Mouse (Mus musculus): ENCODE data around the gene Fam184b. TPM values are rescaled to one million over a fixed set of nuclear protein-coding genes. Genes with fewer than 3 reads are reported as not detected.
A peak's percentile ranks its signal among the peaks of the same experiment; 100 is the strongest.
"Not testable (repeated sequence)": the region's sequence is repeated elsewhere in the genome, so short reads cannot be mapped to it uniquely, and the experiment has no call there.

Gene Fam184b
- total RNA-seq (2015) (0.36 TPM in 1 of 2 replicates, not detected in the other), total RNA-seq (2017) (not detected in 2 replicates)

DNA sequence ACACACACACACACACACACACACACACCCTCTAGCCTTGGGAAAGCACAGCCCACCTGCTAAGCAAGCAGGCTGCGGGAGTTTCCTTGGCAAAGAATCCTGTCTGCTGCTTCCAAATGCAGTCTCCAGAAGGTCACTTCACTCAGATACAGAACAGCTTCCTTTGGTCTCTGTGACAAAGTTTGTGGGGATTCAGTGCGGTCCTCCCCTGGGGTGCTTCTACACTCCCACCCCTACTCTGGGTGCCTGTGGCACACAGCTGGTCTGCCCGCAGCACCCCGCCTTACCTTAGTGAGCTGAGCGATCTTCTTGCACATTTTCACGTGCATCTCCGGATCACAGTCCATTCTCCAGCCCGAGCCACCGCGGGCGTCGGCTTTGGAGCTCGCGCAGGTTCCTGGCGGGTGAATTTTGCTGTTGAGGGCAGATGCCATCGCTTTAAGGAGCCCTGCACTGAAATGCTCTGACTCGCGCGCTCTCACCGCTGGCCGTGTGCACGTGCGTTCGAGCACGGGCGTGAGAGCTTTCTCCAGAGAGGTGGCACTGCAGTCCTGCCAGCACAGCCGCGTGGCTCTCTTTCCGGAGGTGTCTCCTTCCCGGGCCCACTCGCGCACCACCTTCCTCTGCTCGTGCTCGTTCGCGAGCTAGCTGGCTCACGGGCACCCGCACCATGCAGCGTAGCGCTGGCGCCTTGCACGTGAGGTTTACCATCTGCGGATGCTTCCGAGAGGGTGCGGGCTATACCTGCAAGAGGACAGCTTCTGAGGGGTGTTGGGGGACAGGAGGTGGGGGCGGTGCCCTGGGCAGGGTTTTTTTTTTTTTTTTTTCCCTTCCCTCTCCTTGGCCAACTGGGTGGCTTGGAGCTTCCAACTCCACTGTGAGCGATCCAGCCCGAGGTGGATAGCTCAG lies at the start of gene Fam184b:
Gene Fam184b (minus strand): TSS at position 809 of the 909 bp plus-strand sequence.
- ATAC-seq (ENCODE audit: poor library complexity, severe bottlenecking), result peak; percentile 43; the same call in 1 of the 2 replicates

DNA sequence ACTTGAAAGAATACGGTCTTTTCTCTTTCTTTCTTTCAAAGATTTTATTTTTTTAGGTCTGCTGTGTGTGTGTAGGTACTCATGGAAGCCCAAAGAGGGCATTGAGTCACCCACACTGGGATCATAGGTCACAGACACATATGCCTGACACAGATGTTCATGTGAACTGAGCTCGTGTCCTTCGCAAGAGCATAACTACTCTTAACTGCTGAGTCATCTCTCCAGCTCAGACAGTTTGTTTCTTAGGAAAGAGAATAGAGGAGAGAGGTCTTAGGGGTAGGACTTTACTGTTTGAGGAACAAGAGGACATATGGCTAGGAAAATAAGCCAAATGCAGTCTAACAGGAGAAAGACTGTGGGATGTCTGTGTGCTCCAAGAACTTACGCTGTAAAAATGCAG lies 49.7 kb upstream of the Fam184b start:
- no peak for ATAC-seq (ENCODE audit: poor library complexity, severe bottlenecking)

- no peak for ATAC-seq (ENCODE audit: poor library complexity, severe bottlenecking)
These were observed 46.8 kb upstream of the Fam184b start for GRCm38 (mm10) chr5:45686223-45686622.

DNA sequence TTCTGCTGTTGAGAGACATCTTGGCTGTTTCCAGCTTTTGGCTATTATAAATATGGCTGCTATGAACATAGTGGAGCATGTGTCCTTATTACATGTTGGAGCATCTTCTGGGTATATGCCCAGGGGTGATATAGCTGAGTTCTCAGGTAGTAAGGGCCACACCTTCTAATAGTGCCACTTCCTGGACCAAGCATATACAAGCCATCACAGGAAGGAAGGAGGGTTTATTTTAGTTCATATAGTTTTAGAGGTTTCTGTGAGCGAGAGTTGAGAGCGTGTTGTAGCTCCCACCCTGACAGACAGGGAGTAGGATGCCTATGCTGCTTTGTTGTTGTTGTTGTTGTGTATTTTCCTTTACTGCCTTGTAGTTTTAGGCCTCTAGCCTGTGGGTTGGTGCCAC lies 45.8 kb upstream of the Fam184b start:
- ATAC-seq (ENCODE audit: poor library complexity, severe bottlenecking), result no peak

GRCm38 (mm10) chr5:45683388-45683787 lies 44.0 kb upstream of the Fam184b start:
- no peak for ATAC-seq (ENCODE audit: poor library complexity, severe bottlenecking)

DNA sequence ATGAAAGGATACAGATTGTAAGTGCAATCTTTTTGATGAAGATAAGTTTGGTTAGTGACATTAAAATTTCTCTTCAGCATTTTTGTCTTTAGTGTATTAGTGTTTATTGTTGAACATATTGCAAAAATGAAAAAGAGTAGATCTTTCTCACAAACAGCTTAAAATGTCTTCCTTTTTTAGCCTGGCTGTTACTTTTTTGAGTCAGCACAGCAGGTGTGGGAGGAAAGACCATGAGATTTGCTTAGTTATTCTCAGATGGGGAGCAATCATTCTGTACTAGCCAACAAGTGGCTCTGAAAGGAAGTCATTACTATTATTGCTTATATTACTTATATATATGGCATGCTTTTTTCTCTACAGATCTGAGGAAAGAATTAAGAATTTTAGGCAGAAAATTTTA lies 40.5 kb upstream of the Fam184b start:
- no peak for ATAC-seq (ENCODE audit: poor library complexity, severe bottlenecking)

GRCm38 (mm10) chr5:45677639-45678038 lies 38.2 kb upstream of the Fam184b start:
- peak; percentile 88 for ATAC-seq (ENCODE audit: poor library complexity, severe bottlenecking)

DNA sequence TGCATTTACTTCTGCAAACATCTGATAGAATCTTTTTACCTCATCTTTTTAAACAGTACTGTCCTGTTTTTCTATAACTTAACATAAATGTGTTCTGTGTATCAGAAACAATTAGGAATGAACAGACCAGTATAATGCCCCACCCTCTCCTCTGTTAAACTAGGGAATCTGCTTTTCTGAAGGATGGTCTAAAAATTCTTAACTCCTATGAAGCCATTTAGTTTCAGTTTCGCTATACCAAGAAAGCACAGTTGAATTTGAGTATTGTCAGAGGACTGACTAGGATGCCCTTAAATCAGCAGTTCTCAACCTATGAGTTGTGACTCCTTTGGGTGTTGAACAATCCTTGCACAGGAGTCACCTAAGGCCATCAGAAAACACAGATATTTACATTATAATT lies 35.6 kb upstream of the Fam184b start:
- no peak for ATAC-seq (ENCODE audit: poor library complexity, severe bottlenecking)

- ATAC-seq (ENCODE audit: poor library complexity, severe bottlenecking), result no peak
These were observed 31.6 kb upstream of the Fam184b start for GRCm38 (mm10) chr5:45670894-45671494.

DNA sequence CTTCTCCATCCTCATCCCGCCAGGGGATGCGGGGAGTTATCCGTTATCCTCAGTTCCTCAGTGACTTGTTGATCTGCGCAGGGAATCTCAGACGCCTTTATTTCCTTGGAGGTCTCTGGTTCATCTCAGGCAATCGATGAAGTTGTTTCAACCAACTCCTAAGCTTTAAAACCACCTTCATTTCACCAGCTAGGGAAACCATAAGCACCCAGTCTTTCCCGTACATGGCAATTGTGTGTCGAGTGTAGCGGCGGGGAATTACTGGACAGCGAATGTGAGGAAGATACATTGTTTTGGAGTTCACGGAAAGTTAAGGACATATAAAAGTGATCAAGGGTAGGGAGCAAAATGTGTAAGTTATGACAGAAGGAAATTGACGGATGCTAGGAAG lies 30.9 kb upstream of the Fam184b start:
- ATAC-seq (ENCODE audit: poor library complexity, severe bottlenecking), result no peak

GRCm38 (mm10) chr5:45669598-45670279 lies 30.3 kb upstream of the Fam184b start, which contains the start of gene Ncapg:
Ncapg (plus strand) TSS chr5:45669919.
- peak; percentile 96 for ATAC-seq (ENCODE audit: poor library complexity, severe bottlenecking)

DNA sequence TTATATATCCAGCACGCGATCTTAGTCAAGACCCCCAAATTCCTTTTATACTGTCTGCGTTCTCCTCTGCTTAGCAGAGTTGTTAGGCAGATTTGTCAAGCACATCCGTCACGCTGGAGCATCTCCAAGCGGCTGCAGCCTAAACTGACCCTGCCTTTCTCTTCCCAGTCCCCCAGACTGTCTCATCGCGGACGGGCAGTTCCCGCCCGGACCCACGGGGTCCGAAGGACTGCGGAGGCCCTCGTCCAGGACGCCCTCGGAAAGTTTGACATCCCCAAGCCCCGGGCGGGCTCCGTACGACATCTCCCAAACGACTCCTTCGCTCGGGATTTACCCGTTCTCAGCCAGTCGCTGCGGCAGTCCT lies 29.8 kb upstream of the Fam184b start:
- peak; percentile 56 for ATAC-seq (ENCODE audit: poor library complexity, severe bottlenecking)

DNA sequence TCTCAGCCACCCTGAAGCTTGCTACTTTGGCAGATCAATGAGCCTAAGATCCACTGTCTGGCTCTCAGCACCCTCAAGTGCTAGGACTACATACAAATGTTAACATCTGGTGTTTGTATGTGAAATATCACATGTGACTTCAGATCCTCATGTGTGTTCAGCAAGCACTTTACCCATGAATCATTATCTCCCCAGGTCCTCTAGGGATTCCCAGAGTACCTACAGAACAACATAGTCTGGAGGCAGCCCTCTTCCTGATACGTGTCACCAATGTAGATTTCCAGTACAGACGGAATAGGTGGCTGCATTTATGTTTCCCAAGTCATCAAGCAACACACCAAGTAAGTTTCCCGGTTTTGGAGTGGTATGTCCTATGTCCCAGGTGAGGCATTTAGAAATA lies 29.4 kb upstream of the Fam184b start:
- peak; percentile 8; the same call in 1 of the 2 replicates for ATAC-seq (ENCODE audit: poor library complexity, severe bottlenecking)

- ATAC-seq (ENCODE audit: poor library complexity, severe bottlenecking), result no peak
These were observed 28.9 kb upstream of the Fam184b start for GRCm38 (mm10) chr5:45668324-45668723.

- ATAC-seq (ENCODE audit: poor library complexity, severe bottlenecking), result not testable (repeated sequence)
These were observed 19.0 kb upstream of the Fam184b start for GRCm38 (mm10) chr5:45658406-45658805.

DNA sequence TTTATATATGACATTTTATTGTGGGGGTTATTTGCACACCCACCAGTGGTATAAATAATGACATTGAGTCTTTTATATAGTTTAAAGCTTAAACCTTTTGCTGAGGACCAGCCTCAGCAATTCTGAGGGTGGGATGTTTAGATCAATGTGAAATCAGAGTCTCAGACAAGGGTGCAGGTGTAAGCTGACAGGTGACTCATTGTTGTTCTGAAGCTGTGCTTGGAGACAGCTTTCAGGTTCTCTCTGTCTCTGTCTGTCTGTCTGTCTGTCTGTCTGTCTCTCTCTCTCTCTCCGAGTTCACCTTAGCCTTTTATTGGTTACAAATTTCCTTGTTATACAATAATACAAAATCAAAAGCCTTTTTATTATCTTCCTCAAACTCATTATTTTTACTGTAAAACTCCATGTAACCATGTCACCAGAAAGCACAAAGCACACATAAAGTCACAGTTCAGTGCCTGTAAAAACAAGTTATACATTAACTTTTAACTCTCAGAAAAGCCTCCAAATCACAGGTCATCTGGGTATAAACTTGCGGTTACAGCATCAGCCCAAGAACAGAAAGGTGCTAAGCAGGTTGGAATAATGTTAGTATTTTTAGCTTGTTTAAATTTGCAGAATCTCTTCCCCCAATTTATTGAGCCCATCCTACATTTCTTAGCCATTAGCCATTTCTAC lies 11.8 kb upstream of the Fam184b start:
- ATAC-seq (ENCODE audit: poor library complexity, severe bottlenecking), result no peak

DNA sequence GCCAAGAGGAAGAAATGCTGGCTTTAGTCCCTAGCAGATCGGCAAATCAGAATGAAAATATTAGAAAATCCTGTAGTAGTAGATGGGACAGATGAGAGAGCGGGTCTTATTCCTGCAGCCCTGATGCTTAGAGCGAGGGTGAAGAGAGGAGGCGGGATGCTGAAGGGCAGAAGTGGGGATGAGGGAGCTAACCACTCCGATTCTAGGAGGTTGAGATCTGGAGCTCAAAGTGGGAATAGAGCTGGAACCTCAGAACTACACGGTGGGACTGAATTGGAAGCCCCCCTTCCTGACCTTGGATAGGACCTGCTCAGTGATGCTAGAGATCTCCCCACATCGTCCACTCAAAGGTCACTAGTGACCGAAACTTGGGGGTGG lies 290 bp upstream of the Fam184b start:
- ATAC-seq (ENCODE audit: poor library complexity, severe bottlenecking), result no peak

DNA sequence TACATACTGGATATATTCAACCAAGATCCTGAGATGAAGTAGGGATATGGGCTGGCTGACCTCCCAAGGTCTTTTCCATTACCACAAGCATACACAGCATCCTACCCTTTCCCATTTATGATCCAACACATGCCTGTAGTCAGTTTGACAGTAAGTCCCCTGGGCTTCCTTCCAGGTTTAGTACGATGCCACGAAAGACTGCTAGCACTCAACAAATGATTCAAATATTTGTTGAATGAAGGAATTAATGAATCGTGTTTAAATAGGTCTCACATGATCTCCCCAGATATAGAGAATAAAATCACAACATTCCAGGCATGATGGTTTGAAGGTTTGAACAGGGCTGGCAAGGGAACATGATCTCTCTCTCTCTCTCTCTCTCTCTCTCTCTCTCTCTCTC lies 1.0 kb downstream of the Fam184b start:
- ATAC-seq (ENCODE audit: poor library complexity, severe bottlenecking), result no peak

GRCm38 (mm10) chr5:45629470-45629869 lies 9.9 kb downstream of the Fam184b start:
- ATAC-seq (ENCODE audit: poor library complexity, severe bottlenecking), result no peak

DNA sequence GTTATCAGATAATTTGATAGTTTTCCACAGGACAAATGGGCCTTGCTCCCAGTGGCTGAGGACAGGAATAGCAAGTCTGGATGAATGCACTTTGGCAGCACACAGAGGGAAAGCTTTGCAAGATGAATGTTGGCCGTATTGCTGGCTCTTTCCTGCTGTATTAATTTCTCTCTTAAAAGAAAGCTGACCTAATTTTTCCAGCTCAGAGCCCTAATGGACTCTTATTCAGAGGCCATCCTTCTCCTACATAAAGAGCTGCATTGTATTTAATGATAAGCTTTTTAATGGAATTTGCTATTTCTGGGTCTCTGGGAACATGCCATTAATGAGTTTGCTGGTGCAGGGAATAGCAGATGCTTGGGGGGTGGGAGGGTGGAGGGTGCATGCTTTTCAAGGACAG lies 11.6 kb downstream of the Fam184b start:
- ATAC-seq (ENCODE audit: poor library complexity, severe bottlenecking), result no peak

GRCm38 (mm10) chr5:45621511-45621910 lies 17.9 kb downstream of the Fam184b start:
- ATAC-seq (ENCODE audit: poor library complexity, severe bottlenecking), result no peak
